Mouse (Mus musculus) hindbrain, embryonic 16.5 days (tissue): ENCODE data around the gene Ykt6. TPM values are rescaled to one million over a fixed set of nuclear protein-coding genes. Genes with fewer than 3 reads are reported as not detected.

ENCODE experiments used
- ATAC-seq: fragments of 200-750 bp; cut with Nextera tagmentation; 2 replicates; pipeline ENCODE4 v1.8.0; 2017; ENCODE audit warnings: moderate TSS enrichment, moderate library complexity
- H3K27ac ChIP-seq: fragments of 300-500 bp; sonication (generic); 2 replicates; pipeline ENCODE4 v1.5.1; 2014; ENCODE audit warnings: low read depth, mild to moderate bottlenecking, control low read depth, low read length, moderate library complexity
- H3K27me3 ChIP-seq: fragments of 300-500 bp; sonication (generic); replicated peaks from 2 replicates; pipeline ENCODE4 v1.6.1; 2014; ENCODE audit warnings: low read length; ENCODE audit not compliant: control insufficient read depth, insufficient read depth
- H3K36me3 ChIP-seq: fragments of 300-500 bp; sonication (generic); 2 replicates; pipeline ENCODE4 v1.6.1; 2014; ENCODE audit warnings: mild to moderate bottlenecking, low read length, moderate library complexity, mixed read lengths; ENCODE audit not compliant: control insufficient read depth, insufficient read depth
- H3K4me1 ChIP-seq: fragments of 300-500 bp; sonication (generic); 2 replicates; pipeline ENCODE4 v1.6.1; 2014; ENCODE audit warnings: low read depth, low read length; ENCODE audit not compliant: control insufficient read depth, insufficient read depth
- H3K4me2 ChIP-seq: fragments of 300-500 bp; sonication (generic); 2 replicates; pipeline ENCODE4 v1.6.1; 2014; ENCODE audit warnings: mild to moderate bottlenecking, low read length, control low read depth, moderate library complexity
- H3K4me3 ChIP-seq: fragments of 300-500 bp; sonication (generic); 2 replicates; pipeline ENCODE4 v1.5.1; 2014; ENCODE audit warnings: mild to moderate bottlenecking, low read length, control low read depth, moderate library complexity
- H3K9ac ChIP-seq: fragments of 300-500 bp; sonication (generic); 2 replicates; pipeline ENCODE4 v1.6.1; 2014; ENCODE audit warnings: low read depth, mild to moderate bottlenecking, control low read depth, low read length, moderate library complexity
- H3K9me3 ChIP-seq: fragments of 300-500 bp; sonication (generic); 2 replicates; pipeline ENCODE4 v1.6.1; 2014; ENCODE audit warnings: mild to moderate bottlenecking, low read length, moderate library complexity; ENCODE audit not compliant: control insufficient read depth
- WGBS: fragments of 180-500 bp; shearing (Covaris S2); extraction: QIAGEN DNeasy Blood & Tissue Kit; methylation state at CpG from one replicate; pipeline ENCODE4 v1.1.7; 2014; 5-methylcytosine and 5-hydroxymethylcytosine counted together
- polyA plus RNA-seq: library from polyadenylated mRNA; unstranded; fragments of >200 nt; fragmentation: Nextera tagmentation; extraction: Ambion mirVana; gene quantifications from 2 replicates; pipeline ENCODE4 v1.2.1, GENCODE M21; 2015

Ykt6 gene
- polyA plus RNA-seq, 1 experiment from 2014 or later: 98.9 TPM

GRCm38 (mm10) chr11:5960051-5960450, 4.6 kb downstream of the Ykt6 start:
- H3K9ac ChIP-seq: no peak overlapping the region
- H3K4me1 ChIP-seq: peaks cover 15% of the 10 kb centered on the region
- no peaks in the 10 kb centered on the region for H3K9me3 ChIP-seq
- peaks cover 40% of the 10 kb centered on the region for H3K36me3 ChIP-seq
- H3K27ac ChIP-seq: no peak overlapping the region
- 75% methylated on average over 2 of the region's 2 CpGs for WGBS
- no peak for ATAC-seq
- H3K4me2 ChIP-seq: no peak overlapping the region
- no peaks in the 10 kb centered on the region for H3K27me3 ChIP-seq
- no peak overlapping the region for H3K4me3 ChIP-seq

- 79% methylated on average over 11 of the region's 11 CpGs for WGBS
- no peak for ATAC-seq
- Histone ChIP-seq H3K4me2 (no peak overlapping the region), H3K9ac (no peak overlapping the region), H3K9me3 (no peaks in the 10 kb centered on the region), H3K27ac (no peak overlapping the region), H3K4me1 (no peaks in the 10 kb centered on the region), H3K27me3 (no peaks in the 10 kb centered on the region), H3K36me3 (peaks cover 51% of the 10 kb centered on the region), H3K4me3 (no peak overlapping the region)
Measured at GRCm38 (mm10) chr11:5965865-5966264, 10.4 kb downstream of the Ykt6 start.

- 0 out of 2 replicates have a peak, but pooled peaks have one; percentile 9 for ATAC-seq
- H3K27ac ChIP-seq: no peak overlapping the region
- no peak overlapping the region for H3K9ac ChIP-seq
- H3K4me1 ChIP-seq: no peaks in the 10 kb centered on the region
- H3K36me3 ChIP-seq: peaks cover 45% of the 10 kb centered on the region
- H3K4me3 ChIP-seq: no peak overlapping the region
- no peaks in the 10 kb centered on the region for H3K9me3 ChIP-seq
- WGBS: 90% methylated on average over 3 of the region's 3 CpGs
- H3K4me2 ChIP-seq: no peak overlapping the region
- no peaks in the 10 kb centered on the region for H3K27me3 ChIP-seq
Measured at GRCm38 (mm10) chr11:5966751-5967150, 11.3 kb downstream of the Ykt6 start.

GRCm38 (mm10) chr11:5968223-5968622, 12.7 kb downstream of the Ykt6 start:
- Histone ChIP-seq H3K9me3 (no peaks in the 10 kb centered on the region), H3K4me3 (no peak overlapping the region), H3K36me3 (peaks cover 36% of the 10 kb centered on the region), H3K9ac (no peak overlapping the region; the same call in 1 of the 2 replicates), H3K4me1 (no peaks in the 10 kb centered on the region), H3K4me2 (no peak overlapping the region), H3K27me3 (no peaks in the 10 kb centered on the region), H3K27ac (no peak overlapping the region)
- no peak for ATAC-seq
- 85% methylated on average over 6 of the region's 6 CpGs for WGBS

GRCm38 (mm10) chr11:5971202-5971601, 15.7 kb downstream of the Ykt6 start:
- H3K4me1 ChIP-seq: no peaks in the 10 kb centered on the region
- no peak for ATAC-seq
- H3K4me3 ChIP-seq: no peak overlapping the region
- no peak overlapping the region for H3K27ac ChIP-seq
- 73% methylated on average over 7 of the region's 7 CpGs for WGBS
- no peaks in the 10 kb centered on the region for H3K27me3 ChIP-seq
- no peak overlapping the region for H3K4me2 ChIP-seq
- no peak overlapping the region for H3K9ac ChIP-seq
- peaks cover 18% of the 10 kb centered on the region for H3K36me3 ChIP-seq
- H3K9me3 ChIP-seq: no peaks in the 10 kb centered on the region

GRCm38 (mm10) chr11:5973151-5973550, 17.7 kb downstream of the Ykt6 start:
- H3K9ac ChIP-seq: no peak overlapping the region
- H3K36me3 ChIP-seq: peaks cover 15% of the 10 kb centered on the region
- no peaks in the 10 kb centered on the region for H3K9me3 ChIP-seq
- H3K27ac ChIP-seq: no peak overlapping the region
- no peak overlapping the region for H3K4me2 ChIP-seq
- H3K27me3 ChIP-seq: no peaks in the 10 kb centered on the region
- H3K4me3 ChIP-seq: no peak overlapping the region
- H3K4me1 ChIP-seq: no peaks in the 10 kb centered on the region
- no peak for ATAC-seq
- WGBS: 53% methylated on average over 7 of the region's 7 CpGs

- Histone ChIP-seq H3K27me3 (no peaks in the 10 kb centered on the region), H3K9ac (no peak overlapping the region), H3K36me3 (peaks cover 13% of the 10 kb centered on the region), H3K4me3 (no peak overlapping the region), H3K4me2 (no peak overlapping the region), H3K9me3 (no peaks in the 10 kb centered on the region), H3K27ac (no peak overlapping the region), H3K4me1 (no peaks in the 10 kb centered on the region)
- no peak for ATAC-seq
- 80% methylated on average over 6 of the region's 6 CpGs for WGBS
Measured at GRCm38 (mm10) chr11:5974053-5974452, 18.6 kb downstream of the Ykt6 start.

GRCm38 (mm10) chr11:5975068-5975467, 19.6 kb downstream of the Ykt6 start:
- no peak overlapping the region for H3K4me2 ChIP-seq
- no peaks in the 10 kb centered on the region for H3K4me1 ChIP-seq
- no peak overlapping the region for H3K9ac ChIP-seq
- WGBS: 81% methylated on average over 2 of the region's 2 CpGs
- ATAC-seq: no peak
- H3K9me3 ChIP-seq: no peaks in the 10 kb centered on the region
- H3K36me3 ChIP-seq: peaks cover 8% of the 10 kb centered on the region; the same call in 1 of the 2 replicates
- H3K27me3 ChIP-seq: no peaks in the 10 kb centered on the region
- H3K27ac ChIP-seq: no peak overlapping the region
- H3K4me3 ChIP-seq: no peak overlapping the region

GRCm38 (mm10) chr11:5976106-5976505, 20.6 kb downstream of the Ykt6 start:
- H3K9me3 ChIP-seq: no peaks in the 10 kb centered on the region
- H3K9ac ChIP-seq: no peak overlapping the region
- no peak overlapping the region for H3K4me3 ChIP-seq
- no peak for ATAC-seq
- H3K4me1 ChIP-seq: no peaks in the 10 kb centered on the region
- no peak overlapping the region for H3K27ac ChIP-seq
- H3K27me3 ChIP-seq: no peaks in the 10 kb centered on the region
- H3K36me3 ChIP-seq: peaks cover 8% of the 10 kb centered on the region; the same call in 1 of the 2 replicates
- H3K4me2 ChIP-seq: no peak overlapping the region
- WGBS: 20% methylated on average over 9 of the region's 9 CpGs

GRCm38 (mm10) chr11:5979088-5979487, 23.6 kb downstream of the Ykt6 start:
- no peaks in the 10 kb centered on the region for H3K9me3 ChIP-seq
- no peak for ATAC-seq
- H3K4me1 ChIP-seq: no peaks in the 10 kb centered on the region
- H3K4me2 ChIP-seq: no peak overlapping the region
- no peak overlapping the region for H3K4me3 ChIP-seq
- WGBS: 83% methylated on average over 7 of the region's 7 CpGs
- no peak overlapping the region for H3K27ac ChIP-seq
- H3K27me3 ChIP-seq: no peaks in the 10 kb centered on the region
- H3K9ac ChIP-seq: no peak overlapping the region
- peaks cover 7% of the 10 kb centered on the region; the same call in 1 of the 2 replicates for H3K36me3 ChIP-seq
